Mouse (Mus musculus) CD8-positive naive resting alpha-beta T cell, adult 2 months (primary cell): Measurements from ENCODE around the gene Myo1h.

Experiments used
- DNase-seq, 2 experiments: peaks; one replicate each; pipeline ENCODE4 v3.0.0; 2022; ENCODE audit warnings: low read depth in 2 of 2, low spot score in 2 of 2

Gene Myo1h

GRCm38 (mm10) chr5:114358833-114359232 is 69.9 kb downstream of the Myo1h start:
- no peak for DNase-seq

DNA sequence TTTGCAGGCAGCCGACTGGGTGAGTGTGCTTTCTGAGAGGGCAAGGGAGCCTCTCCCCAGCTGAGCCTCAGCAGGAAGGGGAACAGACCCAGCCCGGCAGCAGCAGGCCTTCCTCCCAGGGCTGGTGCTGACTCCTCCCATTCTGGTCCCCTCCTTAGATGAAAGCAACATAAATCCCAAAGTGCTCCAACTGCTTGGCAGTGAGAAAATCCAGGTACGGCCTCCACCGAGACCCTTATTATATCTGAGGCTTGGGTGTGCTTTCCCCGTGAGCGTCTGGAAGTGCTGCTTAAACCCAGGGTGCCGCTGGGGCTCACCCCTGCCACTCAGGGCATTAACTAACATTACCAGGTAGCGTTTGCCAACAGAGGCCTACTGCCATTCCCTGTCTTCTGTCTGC is 70.6 kb downstream of the Myo1h start:
- DNase-seq, result no peak

GRCm38 (mm10) chr5:114360968-114361367 is 72.0 kb downstream of the Myo1h start:
- no peak for DNase-seq

DNA sequence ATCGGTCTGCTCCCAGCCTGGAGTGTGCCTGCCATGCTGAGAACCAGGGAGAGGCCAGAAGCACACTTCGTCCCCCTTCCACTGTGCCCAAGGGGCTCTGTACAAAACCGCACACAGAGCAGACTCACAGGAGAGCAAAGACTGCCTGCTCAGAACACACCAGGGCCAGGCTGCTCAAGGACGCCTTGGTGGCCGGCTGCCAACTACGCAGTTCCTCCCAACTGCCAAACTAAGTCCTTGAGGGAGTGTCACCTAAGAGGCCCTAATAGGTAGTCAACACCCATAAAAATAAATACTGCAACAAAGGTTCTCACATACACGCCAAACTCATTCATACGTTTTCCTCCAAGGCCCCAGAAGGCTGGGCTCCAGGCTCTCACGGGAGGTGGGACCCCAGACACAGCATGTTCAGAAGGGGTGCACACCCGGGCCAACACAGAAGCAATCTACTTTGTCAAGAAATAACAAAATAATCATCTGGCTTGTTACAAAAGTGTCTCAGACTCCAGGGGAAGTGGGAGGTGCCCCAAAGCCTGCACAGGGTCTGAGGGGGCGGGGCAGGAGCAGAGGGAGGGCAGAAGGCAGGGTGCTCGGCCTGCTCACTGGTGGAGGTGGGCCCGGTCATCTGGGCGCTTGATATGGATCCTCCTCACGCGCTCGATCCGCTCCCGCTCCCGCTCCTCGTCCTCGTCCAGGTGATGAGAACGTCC is 76.2 kb downstream of the Myo1h start:
- DNase-seq, result no peak

DNA sequence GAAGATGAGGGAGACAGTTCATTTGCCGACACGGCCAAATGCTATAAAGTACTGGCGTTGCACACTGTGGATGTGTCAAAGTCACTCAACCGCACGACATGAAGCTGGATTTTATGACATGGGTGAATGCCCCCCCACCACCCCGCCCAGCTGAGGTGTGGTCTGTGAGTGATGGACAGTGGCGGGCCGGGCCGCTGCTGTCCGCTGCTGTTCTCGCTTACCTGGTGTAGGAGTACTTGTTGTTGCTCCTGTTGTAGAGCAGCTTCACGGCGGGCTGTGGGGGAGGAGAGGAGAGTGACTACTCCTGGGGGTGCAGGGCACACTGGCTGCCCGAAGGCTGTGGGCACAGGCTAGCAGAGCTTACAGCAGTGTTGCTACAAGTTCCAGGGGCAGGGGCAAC is 79.2 kb downstream of the Myo1h start:
- no peak for DNase-seq

- DNase-seq, result no peak
Observed at GRCm38 (mm10) chr5:114368803-114369496, 80.0 kb downstream of the Myo1h start.

- no peak for DNase-seq
Observed at GRCm38 (mm10) chr5:114369921-114370320, 81.0 kb downstream of the Myo1h start.

GRCm38 (mm10) chr5:114370371-114370776 is 81.4 kb downstream of the Myo1h start:
- no peak for DNase-seq

DNA sequence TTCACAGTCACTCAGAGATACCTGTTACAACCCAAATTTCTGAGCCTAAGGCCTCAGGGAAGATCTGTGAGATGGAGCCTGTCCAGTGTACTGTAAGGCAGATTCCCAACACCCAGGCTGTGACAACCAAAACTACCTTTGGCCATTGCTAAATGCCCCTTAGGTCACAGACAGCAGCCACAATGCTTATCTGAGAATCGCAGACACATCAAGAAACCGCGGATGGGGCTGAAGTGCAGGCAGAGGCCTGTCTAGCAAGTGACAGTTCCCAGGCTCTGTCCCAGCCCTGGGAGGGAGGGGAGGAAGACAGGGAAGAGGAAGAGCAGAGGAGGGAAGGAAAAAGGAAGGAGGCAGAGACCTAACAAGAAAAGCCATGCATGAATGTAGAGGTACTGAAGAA is 82.4 kb downstream of the Myo1h start:
- no peak for DNase-seq

DNA sequence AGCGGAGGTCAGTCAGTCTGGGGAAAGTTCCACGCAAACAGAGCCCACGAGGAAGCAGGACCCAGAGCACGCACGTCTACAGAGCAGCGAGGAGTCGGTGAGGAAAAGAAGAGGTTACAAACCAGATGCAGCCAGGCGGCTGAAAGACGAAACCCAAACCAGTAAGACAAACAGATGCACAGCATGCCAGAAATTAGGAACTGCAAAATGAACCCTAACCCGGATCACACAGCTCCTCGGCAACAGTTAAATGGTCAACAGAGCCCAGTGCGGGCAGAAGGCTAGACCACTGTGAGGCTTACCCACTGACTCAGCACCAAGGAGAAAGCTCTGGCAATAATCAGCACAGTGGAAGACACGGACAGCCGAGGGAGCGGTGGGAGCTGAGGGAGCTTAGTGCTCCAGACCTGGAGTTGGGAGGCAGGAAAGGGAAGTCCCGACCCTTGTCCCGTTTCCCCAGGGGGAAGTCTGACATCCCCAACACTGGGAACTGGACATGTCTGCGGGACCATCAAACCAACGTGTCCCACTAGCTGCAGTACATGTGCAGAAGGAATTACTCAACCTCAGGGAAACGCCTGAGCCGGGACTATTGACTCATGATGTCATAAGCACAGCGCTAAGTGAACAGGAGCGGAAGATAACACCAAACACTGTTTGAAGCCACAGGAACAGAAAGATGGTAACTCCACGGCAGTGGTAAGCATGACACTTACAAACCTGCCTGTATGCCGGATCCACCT is 82.9 kb downstream of the Myo1h start:
- DNase-seq, result no peak

- DNase-seq, result no peak
Observed at GRCm38 (mm10) chr5:114372565-114372964, 83.6 kb downstream of the Myo1h start.

DNA sequence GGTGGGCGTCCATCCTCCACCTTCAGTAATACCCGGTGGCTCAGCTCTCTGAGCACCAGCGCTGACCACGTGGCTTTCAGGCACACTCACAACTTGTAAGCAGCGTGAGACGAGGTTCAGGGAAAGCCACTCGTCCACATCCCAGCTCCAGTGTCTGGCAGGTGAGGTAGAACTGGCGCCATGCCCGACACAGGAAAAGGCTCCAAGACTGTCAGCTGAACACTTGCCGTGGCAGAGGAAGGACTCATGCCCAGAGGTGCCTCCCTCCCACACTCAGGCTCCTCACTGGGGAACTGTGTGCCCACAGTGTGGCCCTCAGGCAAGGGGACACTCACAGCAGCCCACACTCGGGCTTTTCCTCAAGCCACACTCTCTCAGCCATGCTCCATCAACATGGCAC is 84.2 kb downstream of the Myo1h start:
- DNase-seq, result no peak

DNA sequence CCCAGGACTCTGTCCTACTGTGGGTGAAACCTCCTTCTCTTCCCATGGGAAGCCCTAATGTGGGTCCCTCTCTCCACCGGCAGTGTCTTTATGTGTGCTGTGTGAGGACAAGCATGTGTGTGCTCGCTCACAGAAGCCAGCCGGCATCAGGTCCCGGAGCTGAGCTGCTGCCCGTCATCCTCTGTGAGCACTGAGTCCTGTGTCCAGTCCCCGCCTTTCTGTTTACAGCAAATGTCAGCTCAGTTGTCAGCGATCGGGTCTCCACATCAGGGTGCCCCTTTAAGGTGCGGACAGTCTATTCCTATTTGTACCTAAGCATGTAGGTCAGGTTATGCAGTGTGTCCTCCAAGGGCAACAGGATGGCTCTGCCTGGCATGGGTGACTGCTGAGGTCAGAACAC is 84.6 kb downstream of the Myo1h start:
- DNase-seq, result no peak

GRCm38 (mm10) chr5:114374409-114375213 is 85.6 kb downstream of the Myo1h start:
- peak; percentile 21 to 24 for DNase-seq

GRCm38 (mm10) chr5:114378177-114378920 is 89.4 kb downstream of the Myo1h start:
- DNase-seq, result peak; percentile 25 to 47

DNA sequence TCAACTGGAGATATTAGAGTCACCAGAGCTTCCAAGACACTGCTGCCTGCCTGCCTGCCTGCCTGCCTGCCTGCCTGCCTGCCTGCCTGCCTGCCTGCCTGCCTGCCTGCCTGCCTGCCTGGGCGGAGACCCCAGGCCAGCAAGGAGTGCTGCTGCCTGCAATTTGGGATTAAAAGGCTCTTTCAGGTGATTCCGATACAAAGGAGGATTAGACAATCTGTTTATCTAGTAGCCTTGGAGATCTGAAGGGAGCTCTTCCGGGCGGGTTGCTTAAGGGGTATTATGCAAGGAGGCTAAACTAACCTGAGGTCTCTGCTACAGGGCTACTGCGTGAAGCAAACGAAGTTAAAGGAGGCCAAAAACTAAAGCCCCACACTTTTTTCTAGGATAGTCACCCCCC is 90.0 kb downstream of the Myo1h start:
- no peak for DNase-seq

DNA sequence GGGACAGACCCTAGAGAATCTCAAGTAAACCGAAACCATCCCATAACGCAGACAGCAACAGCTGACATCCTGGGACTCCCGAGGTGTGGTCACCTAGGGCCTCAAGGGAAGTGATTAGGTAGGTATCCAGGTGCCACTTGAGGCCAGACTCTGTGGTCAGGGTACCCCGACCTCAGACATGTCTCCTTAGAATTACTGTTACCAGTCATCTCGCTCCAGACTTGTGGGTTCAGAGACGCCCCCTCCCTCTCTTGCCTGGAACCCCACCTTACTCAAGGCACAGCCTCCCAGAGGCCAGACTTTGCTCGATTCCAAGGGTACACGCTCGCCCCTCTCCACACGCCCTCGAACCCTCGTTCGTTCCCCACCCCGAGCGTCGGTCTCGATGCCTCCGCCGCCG is 90.8 kb downstream of the Myo1h start:
- DNase-seq, result no peak

- DNase-seq, result peak; percentile 80 to 81
Observed at GRCm38 (mm10) chr5:114380209-114381012, 91.4 kb downstream of the Myo1h start, which contains the start of the genes Kctd10 and Ube3b. TSS of gene Kctd10 (minus strand) at chr5:114380508. TSS of gene Ube3b (plus strand) at chr5:114380607.

GRCm38 (mm10) chr5:114381013-114381351 is 92.0 kb downstream of the Myo1h start:
- no peak for DNase-seq
